Mouse (Mus musculus): ENCODE measurements around the gene Mrpl20.

- peak; percentile 51 for TF ChIP-seq POLR2A (IDR thresholded peaks at IDR 0.05; ENCODE audit: extremely low read depth, insufficient read depth, low read length)
- TF ChIP-seq CTCF (IDR thresholded peaks at IDR 0.05; ENCODE audit: low read depth, low read length) = peak; percentile 53; the same call in 1 of the 2 replicates
Observed at GRCm38 (mm10) chr4:155846871-155847578, 44.3 kb downstream of the Mrpl20 start, which contains the start of gene Dvl1.

Data from liver, adult 2 months (tissue).